In genomic region chr2:154454605-154455004, GRCm38 (mm10) we compare ENCODE assay signal across 7 mouse cellular contexts. TPM values are rescaled to one million over a fixed set of nuclear protein-coding genes. Genes with fewer than 3 reads are reported as not detected.
DNase-seq lines count a peak whose midpoint lies in the region; ATAC-seq and TF ChIP-seq lines count a peak whose summit lies in the region.

No protein-coding gene starts in this region.

- no peaks in the 10 kb centered on the region for H3K27me3 ChIP-seq in embryonic facial prominence, embryonic 11.5 days (ENCODE audit: control insufficient read depth, insufficient read depth, low read length)
- H3K27me3 ChIP-seq in kidney, postnatal 0 days (ENCODE audit: insufficient read depth, low read length): no peaks in the 10 kb centered on the region

- ATAC-seq in embryonic facial prominence, embryonic 11.5 days (replicated peaks; ENCODE audit: insufficient number of reproducible peaks, low FRiP score, low TSS enrichment, low read depth): peak; percentile 74
- peak; percentile 57 for ATAC-seq in kidney, postnatal 0 days (replicated peaks; ENCODE audit: low FRiP score, low read depth)

- H3K9me3 ChIP-seq in embryonic facial prominence, embryonic 11.5 days (replicated peaks; ENCODE audit: control insufficient read depth, low read length): no peaks in the 10 kb centered on the region
- no peaks in the 10 kb centered on the region for H3K9me3 ChIP-seq in kidney, postnatal 0 days (replicated peaks; ENCODE audit: low read length)

- no peaks in the 10 kb centered on the region for H3K36me3 ChIP-seq in embryonic facial prominence, embryonic 11.5 days (replicated peaks; ENCODE audit: control insufficient read depth, insufficient read depth, low read depth, low read length)
- H3K36me3 ChIP-seq in kidney, postnatal 0 days (ENCODE audit: insufficient read depth, low read length): no peaks in the 10 kb centered on the region

- DNase-seq in layer of hippocampus, adult 11-12 months (ENCODE audit: low spot score): peak; percentile 22
- no peak for DNase-seq in layer of hippocampus, adult 9-11 months
- DNase-seq in embryonic facial prominence, embryonic 11.5 days (ENCODE audit: low spot score): peak; percentile 71
- peak; percentile 79 for DNase-seq in kidney, postnatal 0 days (ENCODE audit: low spot score)
- peak; percentile 82 for DNase-seq in retina, embryonic 14.5 days (ENCODE audit: low spot score)
- DNase-seq in ovary, postnatal 10 days (ENCODE audit: low spot score): no peak
- no peak for DNase-seq in thymus, adult 18-20 months

- no peak overlapping the region for H3K4me2 ChIP-seq in embryonic facial prominence, embryonic 11.5 days (ENCODE audit: low read depth, low read length)
- no peak overlapping the region for H3K4me2 ChIP-seq in kidney, postnatal 0 days (ENCODE audit: low read length)

- TF ChIP-seq CTCF in kidney, postnatal 0 days (IDR thresholded peaks at IDR 0.05; ENCODE audit: low read depth): no peak

- H3K4me1 ChIP-seq in embryonic facial prominence, embryonic 11.5 days (ENCODE audit: control insufficient read depth, insufficient read depth, low read length): peaks cover 6% of the 10 kb centered on the region
- peaks cover 12% of the 10 kb centered on the region for H3K4me1 ChIP-seq in kidney, postnatal 0 days (replicated peaks; ENCODE audit: insufficient read depth, low read length)

- H3K9ac ChIP-seq in embryonic facial prominence, embryonic 11.5 days (replicated peaks; ENCODE audit: low read length): no peak overlapping the region
- no peak overlapping the region for H3K9ac ChIP-seq in kidney, postnatal 0 days (ENCODE audit: low read depth, low read length)

- no peak overlapping the region for H3K4me3 ChIP-seq in embryonic facial prominence, embryonic 11.5 days (ENCODE audit: low read depth, low read length)
- H3K4me3 ChIP-seq in kidney, postnatal 0 days (replicated peaks; ENCODE audit: low read depth, low read length): no peak overlapping the region

- 0 out of 2 replicates have a peak overlapping the region, but pooled peaks have one; percentile 22 for H3K27ac ChIP-seq in embryonic facial prominence, embryonic 11.5 days (replicated peaks; ENCODE audit: low read depth, low read length)
- H3K27ac ChIP-seq in kidney, postnatal 0 days: peak overlapping the region; percentile 64

- 35% methylated on average over 3 of the region's 3 CpGs for WGBS in embryonic facial prominence, embryonic 11.5 days
- WGBS in kidney, postnatal 0 days: 27% methylated on average over 3 of the region's 3 CpGs

RNA-seq across cellular contexts. Expression of gene Cbfa2t2, which starts 18.3 kb away (rescaled TPM):
- 47.4 and 51.9 TPM in 2 replicates for polyA plus RNA-seq in embryonic facial prominence, embryonic 11.5 days (2014; fragmentation: Nextera tagmentation; extraction: Ambion mirVana)
- polyA plus RNA-seq in kidney, postnatal 0 days (2015; fragmentation: Nextera tagmentation; extraction: Ambion mirVana): 23.6 and 26.0 TPM in 2 replicates

RNA-seq across cellular contexts. Expression of gene Snta1, which starts 46.7 kb away (rescaled TPM):
- 2.1 TPM in 2 replicates for polyA plus RNA-seq in embryonic facial prominence, embryonic 11.5 days (2014; fragmentation: Nextera tagmentation; extraction: Ambion mirVana)
- 16.8 and 16.9 TPM in 2 replicates for polyA plus RNA-seq in kidney, postnatal 0 days (2015; fragmentation: Nextera tagmentation; extraction: Ambion mirVana)

Comparison
In these comparisons a context has a peak if more than half of its experiments do, and no peak if none do; other contexts are left out.
1. DNase-seq: peak in layer of hippocampus, adult 11-12 months (single experiment), embryonic facial prominence, embryonic 11.5 days (single experiment), kidney, postnatal 0 days (single experiment) and retina, embryonic 14.5 days (single experiment); none in layer of hippocampus, adult 9-11 months (single experiment), ovary, postnatal 10 days (single experiment) and thymus, adult 18-20 months (0 of 2).